Mouse (Mus musculus) hindbrain, embryonic 11.5 days (tissue): ENCODE data around the gene Bud13. TPM values are rescaled to one million over a fixed set of nuclear protein-coding genes. Genes with fewer than 3 reads are reported as not detected.
A peak's percentile ranks its signal among the peaks of the same experiment; 100 is the strongest.
"Not testable (repeated sequence)": the region's sequence is repeated elsewhere in the genome, so short reads cannot be mapped to it uniquely, and the experiment has no call there.

Experiments
- ATAC-seq: fragments of 200-750 bp; cut with Nextera tagmentation; 2 replicates; pipeline ENCODE4 v1.8.0; 2017; ENCODE audit warnings: mild to moderate bottlenecking, moderate TSS enrichment, moderate library complexity; ENCODE audit not compliant: low FRiP score
- DNase-seq: peaks from one replicate; pipeline ENCODE4 v3.0.0-alpha.2; 2015; ENCODE audit warnings: low spot score
- H3K27ac ChIP-seq: fragments of 300-500 bp; sonication (generic); 2 replicates; pipeline ENCODE4 v1.5.1; 2014; ENCODE audit warnings: mild to moderate bottlenecking, low read depth, low read length
- H3K27me3 ChIP-seq: fragments of 300-500 bp; sonication (generic); 2 replicates; pipeline ENCODE4 v1.6.1; 2014; ENCODE audit warnings: mild to moderate bottlenecking, low read length, moderate library complexity, mixed read lengths; ENCODE audit not compliant: control insufficient read depth, insufficient read depth
- H3K36me3 ChIP-seq: fragments of 300-500 bp; sonication (generic); 2 replicates; pipeline ENCODE4 v1.6.1; 2014; ENCODE audit warnings: mild to moderate bottlenecking, low read length, moderate library complexity, mixed read lengths; ENCODE audit not compliant: control insufficient read depth, insufficient read depth
- H3K4me1 ChIP-seq: fragments of 300-500 bp; sonication (generic); replicated peaks from 2 replicates; pipeline ENCODE4 v1.6.1; 2014; ENCODE audit warnings: low read length, mixed read lengths; ENCODE audit not compliant: control insufficient read depth, insufficient read depth
- H3K4me2 ChIP-seq: fragments of 300-500 bp; sonication (generic); replicated peaks from 2 replicates; pipeline ENCODE4 v1.6.1; 2014; ENCODE audit warnings: mild to moderate bottlenecking, low read depth, low read length
- H3K4me3 ChIP-seq: fragments of 300-500 bp; sonication (generic); 2 replicates; pipeline ENCODE4 v1.5.1; 2014; ENCODE audit warnings: low read depth, low read length
- H3K9ac ChIP-seq: fragments of 300-500 bp; sonication (generic); 2 replicates; pipeline ENCODE4 v1.6.1; 2014; ENCODE audit warnings: low read depth, low read length
- H3K9me3 ChIP-seq: fragments of 300-500 bp; sonication (generic); 2 replicates; pipeline ENCODE4 v1.6.1; 2016; ENCODE audit warnings: low read length; ENCODE audit not compliant: control insufficient read depth
- WGBS: fragments of 180-500 bp; shearing (Covaris S2); extraction: QIAGEN DNeasy Blood & Tissue Kit; methylation state at CpG from one replicate; pipeline ENCODE4 v1.1.7; 2014; 5-methylcytosine and 5-hydroxymethylcytosine counted together
- polyA plus RNA-seq: library from polyadenylated mRNA; unstranded; fragments of >200 nt; fragmentation: Nextera tagmentation; extraction: Ambion mirVana; gene quantifications from 2 replicates; pipeline ENCODE4 v1.2.1, GENCODE M21; 2014

Gene Bud13
- polyA plus RNA-seq, 1 experiment from 2014 or later, result 25.0 TPM

GRCm38 (mm10) chr9:46315807-46316365 lies 33.1 kb downstream of the Bud13 start:
- 0 out of 2 replicates have a peak, but pooled peaks have one; percentile 30 for ATAC-seq
- Histone ChIP-seq H3K36me3 (no peaks in the 10 kb centered on the region), H3K9ac (0 out of 2 replicates have a peak overlapping the region, but pooled peaks have one; percentile 4), H3K9me3 (no peaks in the 10 kb centered on the region; the same call in 1 of the 2 replicates), H3K4me3 (no peak overlapping the region), H3K27ac (0 out of 2 replicates have a peak overlapping the region, but pooled peaks have one; percentile 33), H3K4me2 (no peak overlapping the region), H3K27me3 (no peaks in the 10 kb centered on the region), H3K4me1 (peaks cover 13% of the 10 kb centered on the region)
- 29% methylated on average over 11 of the region's 11 CpGs for WGBS
- DNase-seq, result no peak

DNA sequence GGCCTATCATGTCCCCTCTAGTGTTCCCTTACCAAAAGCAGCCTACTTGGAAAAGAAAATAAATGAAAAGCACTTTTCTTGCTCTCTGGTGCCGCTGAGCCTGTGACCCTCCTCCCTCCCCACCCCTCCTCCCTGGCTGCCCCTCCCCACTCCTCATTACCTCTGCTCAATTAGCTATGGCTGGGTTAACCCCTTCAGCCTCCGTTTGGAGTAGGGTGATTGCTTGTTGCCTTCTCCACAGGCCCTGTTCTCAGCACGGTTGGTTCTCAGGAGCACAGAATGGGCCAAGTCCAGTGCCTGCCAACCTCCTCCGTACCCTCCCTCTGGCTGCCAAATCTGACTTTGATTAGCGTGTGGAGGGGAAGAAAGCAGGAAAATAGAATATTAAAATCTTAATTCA lies 33.6 kb downstream of the Bud13 start:
- ATAC-seq (peak; percentile 63), DNase-seq (no peak)
- no peaks in the 10 kb centered on the region; the same call in 1 of the 2 replicates for H3K9me3 ChIP-seq
- no peak overlapping the region for H3K4me2 ChIP-seq
- no peak overlapping the region for H3K4me3 ChIP-seq
- H3K9ac ChIP-seq, result 0 out of 2 replicates have a peak overlapping the region, but pooled peaks have one; percentile 4
- no peaks in the 10 kb centered on the region for H3K36me3 ChIP-seq
- H3K27me3 ChIP-seq, result no peaks in the 10 kb centered on the region
- 0 out of 2 replicates have a peak overlapping the region, but pooled peaks have one; percentile 33 for H3K27ac ChIP-seq
- peaks cover 13% of the 10 kb centered on the region for H3K4me1 ChIP-seq
- WGBS, result 18% methylated on average over 5 of the region's 5 CpGs

GRCm38 (mm10) chr9:46316909-46317308 lies 34.1 kb downstream of the Bud13 start:
- no peaks in the 10 kb centered on the region; the same call in 1 of the 2 replicates for H3K9me3 ChIP-seq
- H3K27ac ChIP-seq, result no peak overlapping the region
- H3K9ac ChIP-seq, result no peak overlapping the region
- WGBS, result 59% methylated on average over 8 of the region's 8 CpGs
- no peaks in the 10 kb centered on the region for H3K36me3 ChIP-seq
- ATAC-seq (no peak), DNase-seq (no peak)
- peaks cover 13% of the 10 kb centered on the region for H3K4me1 ChIP-seq
- H3K27me3 ChIP-seq, result no peaks in the 10 kb centered on the region
- H3K4me3 ChIP-seq, result no peak overlapping the region
- H3K4me2 ChIP-seq, result no peak overlapping the region

DNA sequence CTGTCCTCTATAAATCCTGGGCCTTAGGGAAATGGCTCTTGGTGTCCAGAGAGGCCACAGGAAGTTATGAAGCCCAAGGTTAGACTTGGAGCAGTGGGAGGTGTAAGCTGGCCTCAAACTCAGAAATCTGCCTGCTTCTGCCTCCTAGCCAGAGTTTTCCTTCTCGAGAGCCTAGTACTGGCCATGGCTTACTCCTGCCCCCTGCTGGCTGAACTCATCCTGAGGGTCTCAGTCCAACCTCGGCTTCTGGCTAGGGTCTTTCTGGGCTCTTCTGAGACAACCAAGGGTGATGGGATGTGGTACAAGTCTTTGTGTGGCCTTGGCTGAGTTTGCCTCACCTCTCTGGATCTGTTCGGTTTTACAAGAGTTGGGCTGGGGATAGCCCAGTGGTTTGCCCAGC lies 35.1 kb downstream of the Bud13 start:
- no peak overlapping the region for H3K9ac ChIP-seq
- no peak for ATAC-seq
- DNase-seq, result no peak
- H3K4me2 ChIP-seq, result no peak overlapping the region
- H3K36me3 ChIP-seq, result no peaks in the 10 kb centered on the region
- H3K27ac ChIP-seq, result no peak overlapping the region
- no peak overlapping the region for H3K4me3 ChIP-seq
- H3K27me3 ChIP-seq, result no peaks in the 10 kb centered on the region
- H3K9me3 ChIP-seq, result no peaks in the 10 kb centered on the region; the same call in 1 of the 2 replicates
- 91% methylated on average over 3 of the region's 3 CpGs for WGBS
- H3K4me1 ChIP-seq, result peaks cover 13% of the 10 kb centered on the region

DNA sequence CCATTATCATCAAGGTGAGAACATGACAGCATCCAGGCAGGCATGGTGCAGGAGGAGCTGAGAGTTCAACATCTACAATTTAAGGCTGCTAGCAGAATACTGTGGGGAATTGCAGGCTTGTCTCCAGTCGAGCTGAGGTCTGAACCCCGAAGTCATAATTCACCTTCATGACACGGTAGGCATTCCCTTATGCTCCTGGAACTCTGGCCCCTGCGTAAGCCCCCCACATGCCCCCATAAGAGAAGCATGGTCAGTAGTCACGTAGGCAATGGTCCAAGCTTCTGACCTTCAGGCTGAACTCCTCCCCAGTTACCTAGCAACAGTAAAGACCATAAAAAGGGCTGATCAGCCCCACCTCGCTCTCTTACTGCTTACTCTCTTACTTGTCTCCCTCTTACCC lies 37.1 kb downstream of the Bud13 start, which contains the start of gene 4931429L15Rik:
TSS of gene 4931429L15Rik (minus strand) at position 101 of the 400 bp plus-strand sequence.
- not testable (repeated sequence) for H3K27me3 ChIP-seq, H3K27ac ChIP-seq, H3K9ac ChIP-seq, H3K4me3 ChIP-seq, H3K9me3 ChIP-seq, H3K36me3 ChIP-seq, ATAC-seq, H3K4me2 ChIP-seq, DNase-seq
- 86% methylated on average over 6 of the region's 6 CpGs for WGBS
- H3K4me1 ChIP-seq, result peaks cover 13% of the 10 kb centered on the region

GRCm38 (mm10) chr9:46320461-46320860 lies 37.7 kb downstream of the Bud13 start:
- WGBS, result 85% methylated on average over 2 of the region's 2 CpGs
- Histone ChIP-seq H3K4me1 (peaks cover 13% of the 10 kb centered on the region), H3K36me3 (no peaks in the 10 kb centered on the region), H3K4me2 (no peak overlapping the region), H3K9ac (no peak overlapping the region), H3K27ac (no peak overlapping the region), H3K27me3 (no peaks in the 10 kb centered on the region), H3K4me3 (no peak overlapping the region), H3K9me3 (no peaks in the 10 kb centered on the region; the same call in 1 of the 2 replicates)
- DNase-seq, result no peak
- no peak for ATAC-seq

GRCm38 (mm10) chr9:46326694-46327405 lies 44.0 kb downstream of the Bud13 start:
- Histone ChIP-seq H3K36me3 (no peaks in the 10 kb centered on the region), H3K9ac (no peak overlapping the region), H3K27ac (no peak overlapping the region), H3K4me1 (peaks cover 5% of the 10 kb centered on the region; the same call in 1 of the 2 replicates), H3K4me2 (no peak overlapping the region), H3K9me3 (no peaks in the 10 kb centered on the region), H3K4me3 (no peak overlapping the region), H3K27me3 (no peaks in the 10 kb centered on the region)
- 93% methylated on average over 11 of the region's 11 CpGs for WGBS
- ATAC-seq (no peak), DNase-seq (no peak)

GRCm38 (mm10) chr9:46327706-46328571 lies 45.1 kb downstream of the Bud13 start:
- ATAC-seq (peak; percentile 54; the same call in 1 of the 2 replicates), DNase-seq (no peak)
- no peaks in the 10 kb centered on the region for H3K27me3 ChIP-seq
- WGBS, result 61% methylated on average over 24 of the region's 25 CpGs
- peaks cover 5% of the 10 kb centered on the region; the same call in 1 of the 2 replicates for H3K4me1 ChIP-seq
- no peak overlapping the region for H3K4me3 ChIP-seq
- H3K36me3 ChIP-seq, result no peaks in the 10 kb centered on the region
- H3K27ac ChIP-seq, result peak overlapping the region; percentile 97
- H3K4me2 ChIP-seq, result peak overlapping the region; percentile 48; the same call in 1 of the 2 replicates
- peak overlapping the region; percentile 68; the same call in 1 of the 2 replicates for H3K9ac ChIP-seq
- no peaks in the 10 kb centered on the region for H3K9me3 ChIP-seq
